ENCODE assay signal across 1 mouse cellular context in the genomic region with DNA sequence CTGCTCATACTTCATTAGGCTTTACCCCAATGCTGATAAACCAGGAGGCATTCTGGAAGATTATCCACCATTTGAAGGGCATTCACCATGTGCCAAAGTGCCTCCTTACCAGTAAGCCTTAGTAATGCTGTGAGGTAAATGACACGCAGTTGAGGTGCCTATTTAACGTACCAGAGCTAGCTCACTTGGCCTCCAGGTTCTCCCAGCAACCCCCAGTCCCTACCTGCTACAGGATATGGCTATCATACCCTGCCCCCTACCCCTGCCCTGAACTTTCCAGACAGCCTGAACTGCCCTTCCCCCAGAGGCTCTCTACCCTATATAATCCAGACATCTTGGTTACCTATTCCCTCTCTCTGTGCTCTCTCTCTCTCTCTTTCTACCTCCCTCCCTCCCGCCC.
TF ChIP-seq lines count a peak whose summit lies in the region.

No protein-coding gene starts in this region.

TF ChIP-seq in MEL, 35 proteins besides CTCF, POLR2A, EP300 and RAD21 (continued from another document):
- TF ChIP-seq POLR2AphosphoS2 (IDR thresholded peaks at IDR 0.05; ENCODE audit: low read length) (no peak), ZNF384 (IDR thresholded peaks at IDR 0.05; ENCODE audit: low read depth, low read length) (no peak), GATA1 (IDR thresholded peaks at IDR 0.05; ENCODE audit: low read depth, low read length) (no peak), SIN3A (IDR thresholded peaks at IDR 0.05; ENCODE audit: low read length) (no peak), BHLHE40 (IDR thresholded peaks at IDR 0.05; ENCODE audit: borderline replicate concordance, low read depth, low read length) (no peak)
